Mouse (Mus musculus) hindbrain, embryonic 14.5 days (tissue): ENCODE results near the gene Ubl3. TPM values are rescaled to one million over a fixed set of nuclear protein-coding genes. Genes with fewer than 3 reads are reported as not detected.

Experiments
- ATAC-seq: fragments of 200-750 bp; cut with Nextera tagmentation; 2 replicates; pipeline ENCODE4 v1.8.0; 2017; ENCODE audit warnings: moderate number of reproducible peaks, mild to moderate bottlenecking, moderate TSS enrichment, moderate library complexity; ENCODE audit not compliant: low FRiP score
- DNase-seq: peaks from one replicate; pipeline ENCODE4 v3.0.0-alpha.2; 2015; ENCODE audit warnings: low spot score
- H3K27ac ChIP-seq: fragments of 300-500 bp; sonication (generic); 2 replicates; pipeline ENCODE4 v1.5.1; 2014; ENCODE audit warnings: mild to moderate bottlenecking, moderate library complexity
- H3K27me3 ChIP-seq: fragments of 300-500 bp; sonication (generic); 2 replicates; pipeline ENCODE4 v1.6.1; 2014; ENCODE audit warnings: mild to moderate bottlenecking, low read length, mixed read lengths; ENCODE audit not compliant: control insufficient read depth, insufficient read depth
- H3K36me3 ChIP-seq: fragments of 300-500 bp; sonication (generic); replicated peaks from 2 replicates; pipeline ENCODE4 v1.6.1; 2014; ENCODE audit not compliant: control insufficient read depth, insufficient read depth
- H3K4me1 ChIP-seq: fragments of 300-500 bp; sonication (generic); replicated peaks from 2 replicates; pipeline ENCODE4 v1.6.1; 2014; ENCODE audit warnings: antibody characterized with exemption, low read length, mixed read lengths; ENCODE audit not compliant: control insufficient read depth, insufficient read depth
- H3K4me2 ChIP-seq: fragments of 300-500 bp; sonication (generic); replicated peaks from 2 replicates; pipeline ENCODE4 v1.6.1; 2014; ENCODE audit warnings: mild to moderate bottlenecking, moderate library complexity
- H3K4me3 ChIP-seq: fragments of 300-500 bp; sonication (generic); replicated peaks from 2 replicates; pipeline ENCODE4 v1.5.1; 2014; ENCODE audit warnings: mild to moderate bottlenecking, low read length
- H3K9ac ChIP-seq: fragments of 300-500 bp; sonication (generic); 2 replicates; pipeline ENCODE4 v1.6.1; 2014
- H3K9me3 ChIP-seq: fragments of 300-500 bp; sonication (generic); 2 replicates; pipeline ENCODE4 v1.6.1; 2016; ENCODE audit warnings: low read length; ENCODE audit not compliant: control insufficient read depth
- WGBS: fragments of 180-500 bp; shearing (Covaris S2); extraction: QIAGEN DNeasy Blood & Tissue Kit; methylation state at CpG from one replicate; pipeline ENCODE4 v1.1.7; 2014; 5-methylcytosine and 5-hydroxymethylcytosine counted together
- polyA plus RNA-seq: library from polyadenylated mRNA; unstranded; fragments of >200 nt; fragmentation: Nextera tagmentation; extraction: Ambion mirVana; gene quantifications from 2 replicates; pipeline ENCODE4 v1.2.1, GENCODE M21; 2014

The Ubl3 gene
- polyA plus RNA-seq, 1 experiment from 2014 or later: 102 TPM

DNA sequence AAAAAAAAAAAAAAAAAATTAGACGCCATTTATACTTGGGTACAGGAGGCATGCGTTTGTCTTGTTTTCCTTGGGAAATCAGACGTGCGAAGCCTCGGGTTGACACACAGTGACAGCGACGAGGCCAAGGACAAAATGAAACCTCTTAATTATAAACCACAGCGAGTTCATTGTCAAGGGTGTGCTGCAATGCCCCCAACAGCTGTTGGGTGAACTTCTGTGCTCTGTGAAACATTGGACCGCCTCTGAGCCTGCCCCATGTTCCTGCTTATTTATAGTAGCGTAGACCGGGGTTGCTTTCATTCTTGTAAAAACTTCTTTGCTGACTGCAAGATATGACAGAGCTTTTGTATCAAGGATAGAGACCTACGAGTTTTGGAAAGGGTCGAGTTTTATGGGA, 16.9 kb upstream of the Ubl3 start:
- WGBS: 79% methylated on average over 13 of the region's 13 CpGs
- no peak for ATAC-seq

DNA sequence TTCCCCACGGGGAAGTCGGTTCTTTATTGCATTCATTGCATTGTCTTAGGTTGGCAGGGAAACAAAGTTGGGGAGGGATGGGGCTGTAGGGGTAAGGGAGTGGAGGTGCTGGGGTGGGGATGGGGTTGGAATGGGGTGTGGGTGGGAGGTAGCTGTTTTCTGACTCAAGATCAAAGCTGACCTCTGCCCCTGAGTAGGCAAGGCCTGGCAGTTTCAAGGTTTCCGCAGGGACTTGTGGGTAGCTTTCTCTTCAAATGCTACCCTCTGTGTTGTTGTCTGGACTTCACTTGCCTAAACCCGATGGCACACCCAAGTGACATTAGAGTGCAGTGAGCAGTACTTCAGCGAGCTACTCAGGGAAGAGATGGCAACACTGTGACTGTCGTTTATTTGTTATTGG, 13.0 kb upstream of the Ubl3 start:
- WGBS: 27% methylated on average over 6 of the region's 6 CpGs
- ATAC-seq: no peak
- no peak overlapping the region for H3K27ac ChIP-seq

More for the DNA sequence above, 16.9 kb upstream of the Ubl3 start:
- Histone ChIP-seq H3K27ac (no peak overlapping the region), H3K4me2 (no peak overlapping the region), H3K9ac (no peak overlapping the region), H3K4me3 (no peak overlapping the region), H3K4me1 (0 out of 2 replicates have a peak, but pooled peaks cover under 1% of the 10 kb centered on the region), H3K9me3 (no peaks in the 10 kb centered on the region), H3K36me3 (no peaks in the 10 kb centered on the region), H3K27me3 (no peaks in the 10 kb centered on the region)
- DNase-seq: no peak

DNA sequence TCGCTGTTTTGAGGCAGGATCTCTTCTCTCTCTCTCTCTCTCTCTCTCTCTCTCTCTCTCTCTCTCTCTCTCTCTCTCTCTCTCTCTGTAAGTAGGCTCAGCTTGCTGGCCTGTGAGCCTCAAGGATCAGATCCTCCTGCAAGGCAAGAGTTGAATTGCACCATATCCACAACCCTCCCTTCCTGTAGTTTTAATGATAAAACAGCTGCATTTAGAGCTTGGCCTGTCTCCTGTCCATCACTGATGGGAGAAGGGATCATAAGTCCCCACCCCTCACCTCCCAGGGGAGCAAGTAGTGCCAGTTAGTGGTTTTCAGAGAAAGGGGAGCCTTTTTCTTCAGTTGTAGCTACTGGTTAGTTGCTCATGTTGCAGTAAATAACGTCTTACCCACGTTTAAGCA, 11.5 kb upstream of the Ubl3 start:
- H3K4me3 ChIP-seq: no peak overlapping the region
- 88% methylated on average over 3 of the region's 3 CpGs for WGBS
- no peaks in the 10 kb centered on the region for H3K4me1 ChIP-seq
- H3K9ac ChIP-seq: no peak overlapping the region
- DNase-seq (no peak), ATAC-seq (no peak)
- no peaks in the 10 kb centered on the region for H3K9me3 ChIP-seq
- H3K4me2 ChIP-seq: no peak overlapping the region
- no peak overlapping the region for H3K27ac ChIP-seq
- H3K27me3 ChIP-seq: no peaks in the 10 kb centered on the region
- no peaks in the 10 kb centered on the region for H3K36me3 ChIP-seq

More for the DNA sequence above, 13.0 kb upstream of the Ubl3 start:
- Histone ChIP-seq H3K9ac (no peak overlapping the region), H3K36me3 (no peaks in the 10 kb centered on the region), H3K4me3 (no peak overlapping the region), H3K4me2 (no peak overlapping the region), H3K9me3 (no peaks in the 10 kb centered on the region), H3K27me3 (no peaks in the 10 kb centered on the region), H3K4me1 (no peaks in the 10 kb centered on the region)
- DNase-seq: no peak

DNA sequence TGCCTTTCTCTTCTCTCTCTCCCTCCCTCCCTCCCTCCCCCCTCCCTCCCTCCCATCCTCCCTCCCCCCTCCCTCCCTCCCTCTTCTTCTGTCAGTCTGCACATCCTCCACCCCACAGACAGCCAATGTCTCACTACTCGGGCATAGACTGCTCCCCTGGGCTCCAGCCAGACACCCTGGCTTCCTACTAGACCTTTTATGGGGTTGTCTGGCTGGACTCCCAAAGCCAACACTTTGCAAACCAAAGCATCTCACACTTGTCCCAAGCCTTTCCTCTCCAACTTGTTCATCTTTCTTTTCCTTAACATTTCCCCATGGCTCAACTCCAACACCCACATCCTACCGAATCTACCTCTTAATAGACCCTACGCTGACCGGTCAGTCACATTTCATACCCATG, 10.7 kb upstream of the Ubl3 start:
- Histone ChIP-seq H3K27ac (no peak overlapping the region), H3K9me3 (no peaks in the 10 kb centered on the region), H3K4me1 (no peaks in the 10 kb centered on the region), H3K36me3 (no peaks in the 10 kb centered on the region), H3K4me2 (no peak overlapping the region), H3K27me3 (no peaks in the 10 kb centered on the region), H3K9ac (no peak overlapping the region), H3K4me3 (no peak overlapping the region)
- DNase-seq (no peak), ATAC-seq (no peak)
- WGBS: 96% methylated on average over 3 of the region's 4 CpGs

DNA sequence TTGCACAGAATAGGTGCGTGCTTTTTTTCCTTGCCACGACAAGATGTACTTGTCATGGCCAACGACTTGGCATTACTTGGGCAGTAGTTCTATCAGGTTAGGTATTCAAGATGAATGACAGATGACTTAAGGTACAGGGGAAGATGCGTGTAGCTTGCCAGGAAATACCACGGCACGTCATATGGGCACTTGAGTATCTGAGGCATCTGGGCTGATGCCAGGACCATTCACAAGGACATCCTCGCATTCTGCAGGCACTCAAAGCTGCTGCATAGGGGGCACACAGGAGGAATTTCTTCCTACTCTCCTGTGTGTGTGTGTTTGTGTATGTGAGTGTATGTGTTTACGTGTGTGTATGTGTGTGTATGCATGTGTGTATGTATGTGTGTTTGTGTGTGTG, 9.6 kb upstream of the Ubl3 start:
- no peak for DNase-seq
- no peaks in the 10 kb centered on the region for H3K4me1 ChIP-seq
- H3K27ac ChIP-seq: no peak overlapping the region
- H3K4me2 ChIP-seq: no peak overlapping the region
- 88% methylated on average over 8 of the region's 8 CpGs for WGBS
- no peak overlapping the region for H3K4me3 ChIP-seq
- H3K9ac ChIP-seq: no peak overlapping the region
- H3K9me3 ChIP-seq: no peaks in the 10 kb centered on the region
- no peaks in the 10 kb centered on the region for H3K27me3 ChIP-seq
- H3K36me3 ChIP-seq: no peaks in the 10 kb centered on the region
- ATAC-seq: no peak

DNA sequence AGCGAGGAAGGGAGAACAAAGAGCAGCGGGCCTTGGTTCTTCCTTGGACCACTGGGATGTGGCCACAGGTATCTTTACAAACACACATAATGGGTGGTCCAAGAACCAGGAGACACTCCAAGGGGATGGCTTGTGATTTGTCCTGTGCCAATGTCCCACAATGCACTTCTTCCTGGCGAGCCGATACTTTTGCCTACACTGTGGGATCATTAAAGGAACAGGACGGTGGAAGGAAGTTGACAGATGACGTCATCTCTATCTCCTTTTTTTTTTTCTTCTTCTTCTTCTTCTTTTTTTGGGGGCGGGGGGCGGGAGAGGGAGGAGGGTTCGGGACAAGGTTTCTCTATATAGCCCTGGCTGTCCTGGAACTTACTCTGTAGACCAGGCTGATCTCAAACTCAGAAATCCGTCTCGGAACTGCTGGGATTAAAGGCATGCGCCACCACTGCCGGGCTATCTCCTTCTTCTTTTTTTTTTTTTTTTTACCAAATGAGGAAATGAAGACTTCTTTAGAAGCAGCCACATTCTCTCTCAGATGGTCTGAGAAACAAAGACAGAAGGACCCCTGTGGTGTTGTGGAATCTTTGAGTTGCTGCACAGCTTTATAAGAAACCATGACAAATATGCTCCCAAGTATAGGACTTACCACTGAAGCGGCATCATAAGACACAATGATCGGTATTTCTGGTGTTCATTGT, 6.8 kb upstream of the Ubl3 start:
- no peaks in the 10 kb centered on the region for H3K9me3 ChIP-seq
- 0 out of 2 replicates have a peak, but pooled peaks cover 2% of the 10 kb centered on the region for H3K27me3 ChIP-seq
- no peak overlapping the region for H3K4me2 ChIP-seq
- no peak overlapping the region for H3K9ac ChIP-seq
- no peak for ATAC-seq
- no peak for DNase-seq
- H3K27ac ChIP-seq: no peak overlapping the region
- no peak overlapping the region for H3K4me3 ChIP-seq
- 71% methylated on average over 15 of the region's 15 CpGs for whole genome bisulfite sequencing
- no peaks in the 10 kb centered on the region for H3K36me3 ChIP-seq
- peaks cover 8% of the 10 kb centered on the region for H3K4me1 ChIP-seq

DNA sequence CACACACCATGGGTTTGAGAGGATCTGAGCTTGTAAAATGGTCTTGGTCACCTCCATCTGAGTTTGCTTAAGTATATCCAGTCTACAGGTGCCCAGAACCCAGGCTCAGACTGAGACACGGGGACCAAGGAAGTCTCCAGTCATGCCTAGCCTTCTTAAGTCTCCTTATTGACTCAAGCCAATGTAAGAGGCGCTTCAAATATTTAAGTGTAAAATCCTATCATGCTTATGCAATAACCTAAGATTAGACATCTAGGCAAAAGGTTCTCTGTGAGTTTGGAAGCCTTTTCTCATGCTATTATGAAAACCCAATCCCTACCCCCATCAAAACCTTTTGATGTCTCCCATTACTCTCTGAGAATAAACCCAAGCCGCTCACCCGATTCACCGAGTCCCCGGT, 5.9 kb upstream of the Ubl3 start:
- H3K4me1 ChIP-seq: peaks cover 13% of the 10 kb centered on the region
- 0 out of 2 replicates have a peak, but pooled peaks cover 3% of the 10 kb centered on the region for H3K27me3 ChIP-seq
- no peak overlapping the region for H3K4me2 ChIP-seq
- no peak overlapping the region for H3K27ac ChIP-seq
- no peaks in the 10 kb centered on the region for H3K9me3 ChIP-seq
- ATAC-seq: no peak
- WGBS: 94% methylated on average over 6 of the region's 6 CpGs
- no peak for DNase-seq
- no peak overlapping the region for H3K9ac ChIP-seq
- H3K4me3 ChIP-seq: no peak overlapping the region
- H3K36me3 ChIP-seq: no peaks in the 10 kb centered on the region

DNA sequence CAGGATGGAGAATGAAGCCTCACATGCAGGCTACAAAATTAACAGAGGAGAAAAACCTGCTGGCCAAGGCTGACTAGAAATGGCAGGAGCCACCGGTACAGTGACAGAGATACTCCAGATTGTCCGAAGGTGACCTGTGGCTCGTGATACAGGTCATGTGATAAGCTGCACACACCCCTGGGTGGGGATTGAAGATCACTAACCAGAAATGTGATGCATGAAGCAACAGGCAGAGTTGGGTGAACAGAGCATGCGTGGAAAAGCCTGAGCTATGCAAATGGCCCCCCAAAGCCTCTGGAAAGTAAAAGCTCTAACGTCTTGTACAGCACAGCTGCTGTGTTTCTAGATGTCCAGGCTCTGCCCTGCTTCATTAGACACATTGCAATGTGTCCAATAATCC, 3.9 kb upstream of the Ubl3 start:
- no peak overlapping the region for H3K9ac ChIP-seq
- H3K36me3 ChIP-seq: no peaks in the 10 kb centered on the region
- ATAC-seq (no peak), DNase-seq (no peak)
- no peak overlapping the region for H3K4me2 ChIP-seq
- H3K9me3 ChIP-seq: no peaks in the 10 kb centered on the region
- 91% methylated on average over 5 of the region's 5 CpGs for WGBS
- H3K27ac ChIP-seq: no peak overlapping the region
- H3K4me3 ChIP-seq: no peak overlapping the region
- peaks cover 13% of the 10 kb centered on the region for H3K4me1 ChIP-seq
- H3K27me3 ChIP-seq: 0 out of 2 replicates have a peak, but pooled peaks cover 3% of the 10 kb centered on the region

DNA sequence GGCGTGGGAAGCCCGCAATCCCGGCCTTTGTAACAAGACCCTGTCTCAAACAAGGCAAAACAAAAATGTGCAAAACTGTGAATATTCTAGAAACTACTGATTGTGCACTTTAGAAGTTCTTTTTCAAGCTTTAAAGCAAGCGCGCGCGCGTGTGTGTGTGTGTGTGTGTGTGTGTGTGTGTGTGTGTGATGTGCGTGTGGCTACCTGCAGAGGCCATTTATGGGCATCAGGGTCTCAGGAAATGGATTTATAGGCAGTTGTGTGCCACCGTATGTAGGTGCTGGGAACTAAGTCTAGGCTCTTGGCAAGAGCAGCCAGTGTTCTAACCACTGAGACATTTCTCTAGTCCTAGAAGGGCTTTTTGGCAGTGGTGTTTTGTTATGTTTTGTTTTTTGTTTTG, 2.6 kb upstream of the Ubl3 start:
- Histone ChIP-seq H3K36me3 (no peaks in the 10 kb centered on the region), H3K27me3 (0 out of 2 replicates have a peak, but pooled peaks cover 3% of the 10 kb centered on the region), H3K4me1 (peaks cover 17% of the 10 kb centered on the region), H3K9me3 (no peaks in the 10 kb centered on the region), H3K9ac (no peak overlapping the region), H3K4me3 (no peak overlapping the region), H3K27ac (no peak overlapping the region), H3K4me2 (peak overlapping the region; percentile 50)
- no peak for ATAC-seq
- 76% methylated on average over 10 of the region's 10 CpGs for WGBS
- DNase-seq: no peak
